Mouse (Mus musculus): ENCODE data around the gene Zic1.

DNA sequence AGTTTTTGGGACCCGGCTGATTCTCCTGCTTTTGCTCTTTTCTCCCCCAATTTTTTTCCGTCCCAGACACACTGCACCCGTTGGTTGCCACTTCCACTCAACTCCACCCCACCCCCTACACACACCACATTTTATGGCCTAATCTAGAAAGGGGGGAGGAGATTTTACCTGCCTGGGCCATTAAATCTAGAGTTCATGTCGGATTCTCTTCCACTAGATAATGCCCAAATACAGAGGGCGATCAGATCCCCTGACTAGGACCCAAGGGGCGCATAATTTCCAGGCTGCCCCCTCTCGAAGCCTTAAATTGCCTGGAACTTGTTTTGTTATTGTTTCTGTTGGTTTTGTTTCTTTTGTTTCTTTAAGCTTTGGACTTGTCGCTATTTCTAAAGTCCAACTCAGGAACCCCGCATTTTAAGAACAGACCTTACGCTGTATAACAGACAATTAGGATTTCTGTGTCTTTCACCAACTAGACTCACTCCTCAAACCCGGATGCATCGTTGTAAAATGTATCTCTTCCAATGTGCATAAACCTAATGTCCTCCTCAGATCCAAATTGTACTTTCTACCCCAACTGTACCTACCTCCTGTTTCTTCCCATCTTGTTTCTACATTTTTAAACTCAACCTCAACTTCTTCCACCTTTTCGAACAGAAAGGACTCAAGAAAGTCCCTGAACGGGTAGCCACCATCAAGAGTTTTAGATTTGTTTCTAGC, 2.4 kb downstream of the Zic1 start:
- TF ChIP-seq POLR2A (IDR thresholded peaks at IDR 0.05; ENCODE audit: low read depth, low read length): no peak
- TF ChIP-seq CTCF (IDR thresholded peaks at IDR 0.05; ENCODE audit: extremely low read depth, insufficient read length, insufficient replicate concordance, low read depth, low read length): no peak
